Mouse (Mus musculus) limb, embryonic 13.5 days (tissue): ENCODE results near the gene Cyp17a1. TPM values are rescaled to one million over a fixed set of nuclear protein-coding genes. Genes with fewer than 3 reads are reported as not detected.

ENCODE experiments used
- ATAC-seq: fragments of 200-750 bp; cut with Nextera tagmentation; 2 replicates; pipeline ENCODE4 v1.8.0; 2017; ENCODE audit warnings: low read depth, moderate number of reproducible peaks, moderate TSS enrichment; ENCODE audit not compliant: low FRiP score
- H3K27ac ChIP-seq: fragments of 300-500 bp; sonication (generic); 2 replicates; pipeline ENCODE4 v1.5.1; 2015; ENCODE audit warnings: inconsistent platforms, mild to moderate bottlenecking, moderate library complexity
- H3K27me3 ChIP-seq: fragments of 300-500 bp; sonication (generic); 2 replicates; pipeline ENCODE4 v1.6.1; 2015; ENCODE audit warnings: mild to moderate bottlenecking, inconsistent platforms
- H3K36me3 ChIP-seq: fragments of 300-500 bp; sonication (generic); 2 replicates; pipeline ENCODE4 v1.6.1; 2015; ENCODE audit warnings: inconsistent platforms, mild to moderate bottlenecking, moderate library complexity
- H3K4me1 ChIP-seq: fragments of 300-500 bp; sonication (generic); 2 replicates; pipeline ENCODE4 v1.6.1; 2015; ENCODE audit warnings: inconsistent platforms
- H3K4me2 ChIP-seq: fragments of 300-500 bp; sonication (generic); replicated peaks from 2 replicates; pipeline ENCODE4 v1.6.1; 2015; ENCODE audit warnings: inconsistent platforms, mild to moderate bottlenecking, moderate library complexity
- H3K4me3 ChIP-seq: fragments of 300-500 bp; sonication (generic); 2 replicates; pipeline ENCODE4 v1.5.1; 2015; ENCODE audit warnings: moderate library complexity, mild to moderate bottlenecking, inconsistent platforms
- H3K9ac ChIP-seq: fragments of 300-500 bp; sonication (generic); 2 replicates; pipeline ENCODE4 v1.6.1; 2015; ENCODE audit warnings: mild to moderate bottlenecking, inconsistent platforms
- H3K9me3 ChIP-seq: fragments of 300-500 bp; sonication (generic); 2 replicates; pipeline ENCODE4 v1.6.1; 2016; ENCODE audit warnings: inconsistent platforms
- WGBS: fragments of 180-500 bp; shearing (Covaris S2); methylation state at CpG from one replicate; pipeline ENCODE4 v1.1.7; 2015; 5-methylcytosine and 5-hydroxymethylcytosine counted together
- polyA plus RNA-seq: library from polyadenylated mRNA; unstranded; fragments of >200 nt; fragmentation: Nextera tagmentation; extraction: Ambion mirVana; gene quantifications from 2 replicates; pipeline ENCODE4 v1.2.1, GENCODE M21; 2015

The Cyp17a1 gene
- polyA plus RNA-seq, 1 experiment from 2014 or later = 0.05 TPM

DNA sequence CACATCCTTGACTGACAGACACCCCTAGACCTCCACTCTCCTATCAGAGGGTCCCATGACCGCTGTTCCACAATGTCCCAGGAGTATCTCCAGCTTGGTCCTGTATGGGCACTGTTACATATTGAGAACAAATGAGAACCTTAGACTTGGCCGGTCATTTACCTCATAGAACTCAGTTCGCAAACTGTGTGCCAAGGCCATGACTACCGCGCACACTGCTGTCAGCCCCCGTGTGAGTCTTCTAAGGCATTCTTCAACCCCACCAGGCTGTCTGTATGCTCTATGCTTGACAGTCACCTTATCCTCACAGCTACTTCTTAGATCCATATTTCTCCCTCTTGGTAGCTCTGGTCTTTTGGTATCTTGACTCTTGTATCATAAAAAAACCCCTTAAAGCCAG lies 53.5 kb downstream of the Cyp17a1 start:
- no peak for ATAC-seq
- no peak overlapping the region; the same call in 1 of the 2 replicates for H3K27ac ChIP-seq
- H3K4me1 ChIP-seq = peaks cover 55% of the 10 kb centered on the region

GRCm38 (mm10) chr19:46619001-46619400 lies 54.0 kb downstream of the Cyp17a1 start:
- WGBS = 82% methylated on average over 19 of the region's 19 CpGs

More for the DNA sequence above, 53.5 kb downstream of the Cyp17a1 start:
- Histone ChIP-seq H3K9ac (no peak overlapping the region), H3K9me3 (no peaks in the 10 kb centered on the region), H3K27me3 (no peaks in the 10 kb centered on the region), H3K36me3 (peaks cover 21% of the 10 kb centered on the region), H3K4me3 (no peak overlapping the region), H3K4me2 (no peak overlapping the region)
- WGBS = 95% methylated on average over 6 of the region's 6 CpGs

GRCm38 (mm10) chr19:46618322-46618721 lies 54.6 kb downstream of the Cyp17a1 start:
- ATAC-seq = no peak
- H3K4me1 ChIP-seq = peaks cover 43% of the 10 kb centered on the region
- no peak overlapping the region for H3K4me2 ChIP-seq
- no peaks in the 10 kb centered on the region for H3K27me3 ChIP-seq
- H3K36me3 ChIP-seq = peaks cover 32% of the 10 kb centered on the region
- H3K9me3 ChIP-seq = no peaks in the 10 kb centered on the region
- H3K4me3 ChIP-seq = no peak overlapping the region
- H3K27ac ChIP-seq = 0 out of 2 replicates have a peak overlapping the region, but pooled peaks have one; percentile 28
- WGBS = 78% methylated on average over 9 of the region's 9 CpGs
- H3K9ac ChIP-seq = no peak overlapping the region

More at GRCm38 (mm10) chr19:46619001-46619400, 54.0 kb downstream of the Cyp17a1 start:
- H3K9me3 ChIP-seq = no peaks in the 10 kb centered on the region
- no peak overlapping the region for H3K4me3 ChIP-seq
- no peak overlapping the region for H3K4me2 ChIP-seq
- H3K27ac ChIP-seq = peak overlapping the region; percentile 28; the same call in 1 of the 2 replicates
- H3K9ac ChIP-seq = 0 out of 2 replicates have a peak overlapping the region, but pooled peaks have one; percentile 13
- no peaks in the 10 kb centered on the region for H3K27me3 ChIP-seq
- H3K36me3 ChIP-seq = peaks cover 26% of the 10 kb centered on the region
- H3K4me1 ChIP-seq = peaks cover 50% of the 10 kb centered on the region
- no peak for ATAC-seq

DNA sequence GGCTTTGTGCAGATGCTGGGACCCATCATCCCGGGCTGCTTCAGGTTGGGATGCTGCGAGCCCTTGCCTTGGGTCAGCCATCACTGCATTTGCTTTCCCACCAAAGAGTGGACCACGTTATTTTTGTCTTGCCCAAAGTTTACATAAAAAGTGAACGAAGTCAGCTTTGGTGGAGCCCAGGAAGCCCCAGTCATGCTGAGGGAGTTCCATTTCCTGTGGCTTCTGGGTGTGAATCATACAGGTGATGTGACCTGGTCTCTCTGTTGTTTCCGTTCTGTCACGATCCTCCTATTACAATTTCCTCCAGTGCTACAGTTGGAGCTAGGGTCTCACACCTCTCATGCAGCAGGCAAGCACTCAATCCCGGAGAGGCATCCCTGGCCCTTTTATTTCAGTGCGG lies 55.6 kb downstream of the Cyp17a1 start:
- no peak overlapping the region for H3K4me2 ChIP-seq
- H3K36me3 ChIP-seq = peaks cover 40% of the 10 kb centered on the region
- H3K27ac ChIP-seq = no peak overlapping the region
- H3K4me3 ChIP-seq = no peak overlapping the region
- no peak for ATAC-seq
- no peaks in the 10 kb centered on the region for H3K27me3 ChIP-seq
- 87% methylated on average over 8 of the region's 8 CpGs for WGBS
- H3K9me3 ChIP-seq = no peaks in the 10 kb centered on the region
- peaks cover 33% of the 10 kb centered on the region for H3K4me1 ChIP-seq
- no peak overlapping the region for H3K9ac ChIP-seq

Other genes starting within 250 kb of the Cyp17a1 start
- gene Trim8, start 171.5 kb downstream of the Cyp17a1 start, polyA plus RNA-seq = 13.6 and 14.2 TPM in 2 replicates
- gene Arl3, start 100.0 kb downstream of the Cyp17a1 start, polyA plus RNA-seq = 178 and 183 TPM in 2 replicates
- 27.8 and 28.1 TPM in 2 replicates for gene Sfxn2, start 99.8 kb downstream of the Cyp17a1 start, polyA plus RNA-seq
- gene Wbp1l, start 74.1 kb downstream of the Cyp17a1 start, polyA plus RNA-seq = 47.7 and 49.9 TPM in 2 replicates
- 15.7 and 18.1 TPM in 2 replicates for gene Borcs7, start 16.7 kb upstream of the Cyp17a1 start, polyA plus RNA-seq
- gene As3mt, start 34.3 kb upstream of the Cyp17a1 start, polyA plus RNA-seq = 38.3 and 38.5 TPM in 2 replicates
- gene Cnnm2, start 88.4 kb upstream of the Cyp17a1 start, polyA plus RNA-seq = 3.2 and 4.1 TPM in 2 replicates